Mouse (Mus musculus): ENCODE measurements around the gene Ikzf2.

The Ikzf2 gene

DNA sequence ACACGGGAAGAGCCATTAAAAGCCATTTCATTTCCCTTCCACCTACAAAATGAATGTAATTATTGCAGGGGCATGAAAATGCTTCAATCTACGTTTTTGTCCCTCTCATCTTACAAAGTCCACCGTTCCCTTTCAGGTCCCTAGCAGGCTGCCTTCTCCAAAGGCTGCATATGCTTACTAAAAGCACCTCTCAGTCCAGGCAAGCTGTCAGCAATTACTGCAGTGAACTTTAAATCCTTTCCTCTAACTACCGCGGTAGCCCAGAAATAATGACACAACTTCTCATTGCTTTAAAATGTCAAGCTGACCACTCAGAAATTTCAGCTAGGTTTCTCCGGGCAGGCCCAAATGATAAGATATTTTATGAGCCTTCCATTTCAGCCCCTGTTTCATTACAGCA lies 95.2 kb downstream of the Ikzf2 start:
- no peak for DNase-seq (ENCODE audit: low spot score)

DNA sequence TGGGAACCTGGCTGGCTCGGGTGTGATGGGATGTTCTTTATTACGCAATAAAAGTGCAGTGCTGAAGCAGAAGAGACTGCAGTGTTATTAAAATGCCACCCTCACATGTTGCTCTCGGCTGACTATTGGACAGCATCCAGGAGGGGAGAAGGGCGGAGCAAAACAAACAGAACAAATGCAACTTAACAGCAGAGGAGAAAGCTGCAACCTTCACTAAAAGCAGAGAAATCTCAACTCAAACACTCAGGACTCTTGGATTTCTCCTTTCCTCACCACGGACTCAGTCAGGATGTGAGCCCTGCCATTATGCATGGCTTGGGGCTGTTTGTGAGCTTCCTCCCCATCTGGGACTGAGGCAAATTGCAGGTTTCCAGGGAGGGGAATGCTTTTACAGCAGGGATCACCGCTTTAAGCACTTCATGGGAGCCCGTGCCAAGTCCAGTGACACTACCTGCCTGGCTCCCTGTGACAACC lies 95.7 kb downstream of the Ikzf2 start:
- DNase-seq (ENCODE audit: low spot score): no peak

DNA sequence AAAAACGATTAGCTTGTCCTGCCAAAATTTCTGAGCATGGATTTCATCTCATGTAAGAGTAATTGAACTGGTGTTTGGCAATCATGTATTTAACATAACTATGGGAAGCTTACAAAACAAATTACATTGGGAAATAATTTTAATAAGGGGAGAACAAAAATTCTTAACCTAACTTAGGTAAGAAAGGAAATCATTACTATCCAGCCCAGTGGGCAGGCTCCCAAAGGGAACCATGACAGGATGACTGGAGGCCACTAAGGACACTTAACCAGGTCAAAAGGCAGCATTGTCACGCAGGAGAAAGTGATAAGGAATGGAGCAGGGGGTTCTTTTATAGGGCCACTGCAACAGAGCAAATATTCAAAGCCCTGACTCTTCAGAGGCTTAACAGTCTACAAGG lies 101.5 kb downstream of the Ikzf2 start:
- DNase-seq (ENCODE audit: low spot score): no peak

DNA sequence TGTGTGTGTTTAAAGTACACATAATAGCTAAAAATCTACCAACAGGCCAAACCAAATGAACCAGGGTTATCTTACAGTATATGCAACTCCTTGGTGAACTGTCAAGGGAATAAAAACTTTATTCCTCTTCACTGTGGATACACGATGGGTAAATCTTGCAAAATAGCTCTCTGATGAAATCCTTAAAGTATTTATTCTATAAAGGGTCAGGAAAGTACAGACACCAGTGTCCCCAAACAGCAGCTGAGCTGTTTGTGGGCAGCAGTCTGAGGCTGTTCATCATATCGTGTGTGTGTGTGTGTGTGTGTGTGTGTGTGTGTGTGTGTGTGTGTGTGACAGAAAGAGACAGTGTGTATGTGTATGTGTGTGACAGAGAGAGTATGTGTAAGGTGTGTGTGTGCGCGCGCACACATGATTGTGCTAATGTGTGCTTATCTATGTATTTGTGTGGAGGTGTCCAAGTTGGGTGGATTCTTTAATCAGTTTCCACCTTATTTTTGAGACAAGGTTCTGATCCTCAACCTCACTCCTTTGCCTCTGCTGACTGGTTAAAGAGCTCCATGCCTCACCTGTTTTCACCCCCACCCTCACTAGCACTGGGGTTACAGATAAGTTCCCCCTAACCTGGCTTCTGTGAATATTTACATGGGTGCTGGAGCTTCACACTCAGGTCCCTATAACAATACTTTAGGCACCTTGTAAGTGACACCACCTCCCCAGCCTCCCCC lies 102.9 kb downstream of the Ikzf2 start:
- no peak for DNase-seq (ENCODE audit: low spot score)

DNA sequence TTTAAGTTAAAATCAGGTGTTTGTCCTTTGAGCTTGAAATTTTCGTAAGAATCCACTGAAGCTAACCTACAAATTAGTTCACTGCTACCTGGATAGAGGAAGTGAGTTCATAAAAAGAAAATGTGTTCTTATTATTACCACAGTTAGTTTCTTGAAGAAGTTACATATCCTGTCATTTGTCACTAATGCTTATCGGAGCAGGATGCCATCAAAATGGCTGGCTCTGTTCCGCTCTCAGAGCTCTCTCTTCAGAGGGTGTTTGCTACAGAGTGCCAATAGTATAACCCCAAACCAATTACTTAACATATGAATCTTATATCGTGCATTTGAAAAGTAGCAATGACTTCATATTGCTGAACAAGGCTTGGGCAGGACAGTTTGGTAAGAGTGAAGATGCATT lies 108.1 kb downstream of the Ikzf2 start:
- DNase-seq (ENCODE audit: low spot score): no peak

DNA sequence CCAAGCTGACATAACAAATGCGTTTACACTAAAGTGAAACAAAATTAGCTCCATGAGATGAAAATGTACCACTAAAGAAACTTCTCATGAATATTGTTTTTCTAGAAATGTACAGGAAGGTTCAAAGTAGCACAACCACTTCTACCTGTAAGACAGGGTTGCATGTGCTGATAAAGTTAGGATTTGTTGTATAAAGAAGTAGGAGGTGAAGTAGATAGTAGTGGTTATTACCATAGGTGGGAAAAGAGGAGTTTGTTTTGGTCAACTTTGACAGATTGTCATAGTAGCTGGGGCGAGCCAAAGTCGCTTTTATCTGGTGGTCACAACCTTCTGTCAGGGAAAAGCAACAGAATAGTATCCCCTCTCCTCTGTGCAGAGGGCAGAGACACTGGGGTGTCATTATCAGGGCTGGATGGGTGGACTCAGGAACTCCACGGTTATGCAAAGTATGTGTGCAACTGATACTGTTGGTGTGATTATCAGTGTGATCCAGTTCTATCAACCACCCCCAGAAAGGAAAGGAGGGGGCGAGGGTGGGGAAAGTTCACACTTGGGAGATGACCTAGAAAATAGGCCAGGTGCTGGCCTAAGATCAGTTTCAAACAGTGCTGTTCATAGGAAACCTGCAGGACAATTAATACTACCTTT lies 127.5 kb downstream of the Ikzf2 start:
- no peak for DNase-seq (ENCODE audit: low spot score)

DNA sequence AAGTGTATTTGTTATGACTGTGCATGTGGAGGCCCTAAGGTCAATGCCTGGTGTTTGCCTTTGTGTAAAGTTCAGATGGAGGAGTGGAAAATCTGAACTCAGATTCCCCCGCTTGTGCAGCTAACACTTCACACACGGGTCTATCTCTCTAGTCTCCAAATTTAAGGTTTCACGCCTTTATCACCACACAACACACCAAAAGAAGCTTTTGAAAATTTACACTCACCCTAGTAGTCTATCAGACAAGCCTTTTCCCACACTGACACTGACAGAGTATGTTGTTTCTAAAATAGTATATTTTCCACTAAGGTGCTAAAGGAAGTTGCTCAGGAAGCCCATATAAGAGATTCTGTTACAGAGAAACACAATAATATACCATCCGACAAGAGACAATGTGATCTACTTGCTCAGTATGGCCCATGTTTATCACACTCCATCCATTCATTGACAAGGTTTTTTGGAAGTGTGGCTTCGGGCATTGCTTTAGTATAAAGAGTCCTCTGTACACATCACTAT lies 131.4 kb downstream of the Ikzf2 start:
- no peak for DNase-seq (ENCODE audit: low spot score)

DNA sequence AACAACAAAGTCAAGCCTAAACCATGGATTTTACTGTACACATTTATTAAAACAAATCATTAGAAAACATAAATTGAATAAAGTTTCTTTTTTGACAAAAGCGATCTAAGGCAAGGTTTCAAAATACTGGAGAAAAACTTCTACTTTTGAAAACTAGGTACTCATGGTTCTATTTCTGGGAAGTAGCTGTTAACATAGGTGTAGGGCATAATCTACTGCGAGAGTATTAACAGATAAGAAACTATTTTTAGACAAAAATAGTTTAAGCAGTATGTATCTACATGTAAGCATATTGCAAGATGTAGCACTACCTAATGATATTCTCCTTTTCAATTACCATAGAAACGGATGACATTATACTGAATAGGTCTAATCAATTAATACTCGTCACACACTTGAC lies 137.1 kb downstream of the Ikzf2 start:
- no peak for DNase-seq (ENCODE audit: low spot score)

DNA sequence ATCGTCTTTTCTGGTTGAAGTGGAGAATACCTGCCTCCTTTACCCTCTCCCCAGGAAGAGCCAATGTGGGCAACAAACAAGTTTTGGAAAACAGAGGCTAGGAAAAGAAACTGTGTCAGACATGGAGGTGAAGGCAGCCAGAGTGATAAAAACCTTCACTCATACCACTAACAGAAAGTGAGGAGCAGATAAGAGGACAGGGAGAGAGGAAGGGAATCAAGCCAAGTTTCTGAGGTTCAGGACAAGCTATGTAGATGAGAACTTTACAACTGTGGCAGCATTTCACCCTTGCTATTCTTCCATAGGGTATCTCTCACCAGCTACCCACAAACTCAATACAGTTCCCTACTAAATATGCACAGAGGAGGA lies 141.2 kb downstream of the Ikzf2 start:
- DNase-seq (ENCODE audit: low spot score): no peak

DNA sequence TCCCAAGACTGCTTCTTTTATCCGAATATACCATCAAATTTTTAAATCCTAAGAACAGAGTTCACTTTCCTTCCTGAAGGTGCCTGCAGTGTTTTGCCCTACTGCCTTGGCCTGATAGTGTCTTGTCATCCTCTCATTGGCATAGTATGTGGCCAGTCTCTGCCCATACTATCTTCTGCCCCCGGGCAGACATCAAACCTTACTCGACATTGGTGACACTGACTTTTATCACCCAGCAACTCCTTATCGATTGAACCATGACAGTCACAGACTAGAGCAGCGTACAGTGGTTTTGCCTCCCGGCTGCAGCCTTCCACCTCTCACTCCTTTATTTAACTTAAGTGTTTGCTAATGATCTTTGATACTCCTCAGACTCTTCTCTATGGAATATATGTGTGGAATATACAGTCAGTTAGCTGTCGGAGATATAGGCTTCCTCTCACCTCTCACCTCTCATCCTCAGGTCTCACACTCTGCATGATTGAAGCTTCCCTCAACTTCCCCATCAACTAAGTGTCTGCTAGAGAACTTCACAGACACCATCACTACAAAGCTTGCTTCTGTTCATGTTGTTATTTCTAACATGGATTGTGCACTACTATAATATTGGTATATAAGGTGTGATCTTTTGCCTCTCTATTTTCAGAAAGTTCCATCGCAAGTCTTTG lies 141.7 kb downstream of the Ikzf2 start:
- DNase-seq (ENCODE audit: low spot score): no peak

DNA sequence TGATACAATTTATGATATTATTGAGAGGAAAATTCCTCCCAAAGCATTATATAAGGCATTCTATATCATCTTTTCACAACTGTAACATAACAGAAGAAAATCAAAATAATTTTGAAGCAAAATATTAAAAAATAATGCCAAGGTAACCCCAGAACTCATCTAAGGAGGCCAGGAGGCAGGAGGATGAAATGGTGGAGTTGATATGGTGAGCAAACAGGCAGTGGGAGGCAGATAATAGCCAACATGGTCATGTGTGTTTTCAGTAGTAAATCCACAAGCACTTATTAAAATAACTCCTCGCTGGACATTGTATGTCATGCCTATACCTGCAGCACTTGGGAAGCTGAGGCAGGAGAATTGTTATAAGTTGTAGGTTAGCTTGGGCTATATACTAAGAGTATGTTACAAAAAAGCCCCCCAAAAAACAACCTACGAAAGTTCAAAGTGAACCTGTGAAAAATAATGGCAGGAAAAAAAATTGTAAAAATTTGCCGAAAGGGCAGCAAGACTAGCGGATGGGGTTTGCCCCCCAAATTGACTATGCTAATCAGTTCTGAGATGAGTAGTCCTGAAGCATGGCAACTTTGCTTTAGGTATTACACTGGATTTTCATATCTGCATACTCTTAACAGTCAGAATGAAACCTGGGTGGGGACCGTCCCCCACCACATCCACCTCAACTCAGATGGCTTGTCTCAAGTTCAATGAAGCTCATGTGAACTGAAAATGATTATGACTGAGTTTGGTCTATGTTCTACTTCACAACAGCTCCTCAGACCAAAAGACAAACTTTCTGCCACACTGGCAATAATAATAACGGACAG lies 143.1 kb downstream of the Ikzf2 start:
- DNase-seq (ENCODE audit: low spot score): peak; percentile 42

DNA sequence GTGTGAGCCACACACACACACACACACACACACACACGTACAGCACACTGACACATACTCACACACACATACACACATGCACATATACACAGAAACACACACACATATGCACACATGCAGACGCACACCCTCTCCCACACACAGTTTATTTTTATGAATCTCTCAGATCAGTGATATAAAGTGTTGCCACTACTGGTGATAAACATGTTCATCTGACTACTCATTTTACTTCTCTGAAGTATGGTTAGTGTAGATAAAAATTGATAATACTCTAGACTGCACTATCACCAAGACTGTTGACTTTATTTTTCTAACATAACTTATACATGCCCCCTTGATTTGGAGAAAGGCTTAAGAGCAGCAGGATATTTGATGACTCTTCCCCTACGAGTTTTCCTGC lies 144.5 kb downstream of the Ikzf2 start:
- no peak for DNase-seq (ENCODE audit: low spot score)

DNA sequence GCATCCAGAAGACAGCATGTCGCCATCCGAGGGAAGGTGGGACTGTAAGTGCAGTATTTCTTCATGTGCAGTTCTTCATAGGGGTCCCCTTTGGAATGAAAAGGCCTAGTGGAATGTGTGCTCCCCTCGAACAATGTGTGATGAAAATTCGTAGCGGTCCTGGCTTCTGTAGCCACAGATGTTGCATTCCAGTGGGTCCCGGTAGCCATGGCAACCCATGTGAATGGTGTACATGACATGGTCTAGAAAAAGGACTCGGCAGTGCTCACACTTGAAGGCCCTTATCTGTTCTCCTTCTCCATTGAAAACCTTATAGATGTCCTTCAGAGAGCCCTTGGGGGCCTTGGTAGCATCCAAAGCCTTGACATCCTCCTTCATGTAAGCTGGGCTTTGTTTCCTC lies 148.4 kb downstream of the Ikzf2 start:
- DNase-seq (ENCODE audit: low spot score): no peak

DNA sequence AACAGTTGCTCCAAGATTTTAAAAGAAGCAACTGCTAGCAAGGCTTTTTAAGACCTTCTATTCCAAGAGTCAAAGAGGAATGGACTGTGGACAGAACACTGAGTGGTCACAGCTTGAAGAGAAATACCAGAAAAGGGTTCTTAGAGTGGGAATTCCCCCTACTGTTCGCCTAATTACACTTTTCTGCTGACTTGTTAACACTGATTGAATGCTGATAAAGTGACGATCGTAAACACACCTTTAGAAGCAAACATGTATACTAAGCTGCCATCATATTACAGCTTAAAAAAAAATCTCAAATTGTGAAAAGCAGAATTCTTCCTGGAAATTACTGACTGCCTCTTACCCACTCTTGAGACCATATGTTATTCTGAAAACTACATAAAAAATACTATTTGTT lies 149.4 kb downstream of the Ikzf2 start:
- DNase-seq (ENCODE audit: low spot score): no peak

DNA sequence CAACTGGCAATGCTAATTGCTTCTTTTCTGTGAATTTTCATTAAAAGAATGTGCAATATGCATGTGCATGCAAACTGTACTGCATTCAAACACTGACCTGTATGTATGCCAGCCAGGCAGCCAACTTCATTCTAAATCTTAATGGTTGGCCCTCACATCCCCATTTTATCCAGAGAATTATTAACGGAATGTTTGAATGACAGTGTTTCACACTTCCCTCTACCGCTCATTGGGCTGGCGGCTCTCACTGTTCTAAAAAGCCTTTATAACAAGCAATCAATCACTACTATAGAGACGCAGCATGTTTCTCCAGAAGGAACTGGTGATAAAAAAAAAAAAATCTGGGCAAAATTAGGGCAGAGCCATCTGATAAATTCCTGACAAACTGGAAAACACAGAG lies 151.5 kb downstream of the Ikzf2 start:
- no peak for DNase-seq (ENCODE audit: low spot score)

DNA sequence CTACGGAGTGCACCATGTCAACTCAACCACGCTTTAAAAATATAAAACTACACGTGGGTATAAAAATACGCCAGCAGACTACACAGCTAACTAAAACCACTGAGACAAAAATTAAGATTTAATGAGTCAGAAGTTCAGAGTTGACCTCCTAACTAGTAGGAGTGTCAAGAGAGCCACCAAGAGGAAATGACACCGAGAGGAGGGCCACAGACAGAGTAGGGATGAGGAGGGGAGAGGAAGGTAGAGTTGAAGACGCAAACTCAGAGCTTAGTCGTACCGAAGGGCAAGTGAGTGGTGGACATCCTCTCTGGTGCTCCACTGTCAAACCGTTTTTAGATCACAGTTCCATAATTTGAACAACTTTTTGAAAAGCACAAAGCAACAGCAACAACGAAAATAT lies 154.0 kb downstream of the Ikzf2 start:
- DNase-seq (ENCODE audit: low spot score): no peak

DNA sequence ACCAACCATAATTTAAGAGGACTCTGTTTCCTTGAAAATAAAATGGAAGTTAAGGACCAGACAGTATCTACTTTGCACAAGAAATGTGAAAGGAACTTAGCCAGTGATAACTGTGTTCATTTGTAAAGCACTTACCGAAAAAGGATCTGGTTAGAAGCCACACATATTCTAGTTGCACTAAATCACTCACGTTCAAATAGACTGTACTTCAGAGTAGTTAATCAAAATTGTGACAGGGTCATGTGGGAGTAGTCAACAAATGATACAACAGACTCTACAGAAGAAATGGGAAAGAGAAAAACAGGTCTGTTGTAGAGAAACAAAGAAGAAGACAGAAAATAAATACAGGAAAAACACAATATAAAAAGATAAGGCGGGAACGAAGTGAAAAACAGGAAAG lies 158.3 kb downstream of the Ikzf2 start:
- no peak for DNase-seq (ENCODE audit: low spot score)

DNA sequence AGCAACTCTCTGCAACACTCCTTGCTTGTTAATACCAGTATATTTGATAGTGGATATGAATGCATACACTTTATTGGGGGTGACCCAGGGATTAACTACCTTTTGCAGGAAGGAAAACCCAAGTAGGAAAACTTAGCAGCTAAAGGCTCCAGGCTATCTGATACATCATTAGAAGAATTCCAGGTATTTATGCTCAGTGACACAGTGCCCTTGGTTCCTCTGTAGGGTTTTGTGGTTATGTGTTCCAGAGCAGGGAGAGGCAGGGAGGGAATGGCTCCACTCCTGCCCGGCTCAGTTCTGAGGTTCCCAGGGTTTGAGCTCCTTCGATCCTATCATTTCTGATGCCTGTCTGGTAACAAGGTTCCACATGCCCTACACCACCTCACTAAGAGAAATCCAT lies 165.4 kb downstream of the Ikzf2 start:
- no peak for DNase-seq (ENCODE audit: low spot score)

DNA sequence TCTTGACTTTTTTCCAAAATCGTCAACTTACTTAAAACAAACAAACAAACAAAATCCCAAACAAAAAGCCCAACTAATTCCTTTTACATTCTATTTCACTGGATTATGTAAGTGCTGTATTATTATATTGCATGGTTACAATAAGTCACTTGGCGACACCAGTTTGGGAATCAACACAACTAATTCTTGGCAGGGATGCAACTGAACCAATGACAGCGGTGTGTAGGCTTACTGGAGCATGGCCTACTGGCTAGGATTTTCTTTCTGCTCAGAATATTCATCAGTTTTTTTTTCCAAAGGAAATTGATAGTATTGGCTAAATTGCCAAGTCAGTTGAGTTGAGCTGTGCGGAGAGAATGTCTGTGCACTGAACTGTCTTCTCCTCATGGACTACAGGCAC lies 167.7 kb downstream of the Ikzf2 start:
- DNase-seq (ENCODE audit: low spot score): no peak

DNA sequence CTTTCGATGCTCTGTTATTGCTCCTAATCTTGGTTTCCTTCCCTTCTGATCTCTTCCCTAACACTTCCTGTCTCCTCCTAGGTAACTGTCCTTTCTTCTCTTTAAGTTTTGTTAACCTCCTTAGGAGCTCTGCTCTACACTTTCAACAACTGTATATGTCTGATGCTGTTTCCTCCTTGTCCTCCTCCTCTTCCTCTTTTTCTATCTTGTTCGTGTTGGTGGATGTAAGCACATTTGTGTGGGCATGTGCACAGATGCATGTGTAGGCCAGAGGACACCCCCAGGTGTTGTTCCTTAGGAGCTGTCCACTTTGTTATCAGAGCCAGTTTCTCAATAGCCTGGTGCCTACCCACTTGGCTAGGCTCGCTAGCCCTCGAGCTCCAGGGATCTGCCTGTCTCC lies 169.0 kb downstream of the Ikzf2 start:
- DNase-seq (ENCODE audit: low spot score): no peak

DNA sequence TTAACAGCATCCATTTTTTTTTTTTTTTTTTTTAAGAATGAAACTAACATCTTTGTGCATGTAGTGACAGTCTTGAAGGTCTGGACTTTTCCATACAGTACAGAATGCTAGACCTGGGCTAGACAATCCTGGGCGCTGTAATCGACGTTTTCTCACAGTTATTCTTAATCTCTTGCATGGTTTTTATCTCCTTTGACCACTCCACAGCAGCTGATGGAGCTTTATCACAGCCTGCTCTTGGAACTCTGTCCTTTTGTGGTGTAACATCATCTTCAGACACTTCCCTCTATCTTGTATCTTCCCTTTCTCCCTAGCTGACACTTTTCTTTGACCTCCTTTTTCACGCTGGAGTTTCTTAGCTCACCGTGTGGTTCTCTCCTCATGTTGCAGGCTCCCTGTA lies 170.9 kb downstream of the Ikzf2 start:
- DNase-seq (ENCODE audit: low spot score): no peak

DNA sequence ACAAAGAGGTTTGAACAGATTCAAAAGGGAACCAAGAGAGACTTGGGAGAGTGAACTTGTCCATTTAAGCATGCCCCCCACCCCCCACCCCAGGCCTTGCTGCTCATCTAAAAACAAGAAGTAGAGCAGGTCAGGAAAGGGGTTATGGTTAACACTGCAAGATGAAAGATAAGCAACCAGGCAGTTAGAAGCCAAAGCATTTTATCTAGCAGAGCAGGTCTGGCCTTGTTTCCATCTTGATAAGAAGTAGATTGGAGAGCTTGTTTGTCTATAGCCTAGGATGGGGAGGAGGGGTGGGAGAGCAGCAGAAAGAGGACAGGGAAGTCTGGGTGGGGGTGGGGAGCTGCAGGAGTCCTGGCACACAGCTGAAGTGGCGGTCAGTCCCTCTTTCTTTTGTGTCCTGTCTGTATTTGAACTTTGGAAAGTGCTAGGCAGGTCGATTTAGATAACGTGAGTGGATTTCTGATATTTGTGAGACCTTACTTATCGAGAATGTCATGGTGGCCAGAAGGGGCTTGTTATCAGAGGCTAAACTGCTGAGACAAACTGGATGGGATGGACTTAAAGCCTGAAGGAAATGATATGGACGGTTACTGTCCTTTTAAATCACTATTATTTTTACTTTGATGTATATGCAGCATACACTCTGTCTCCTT lies 173.3 kb downstream of the Ikzf2 start:
- DNase-seq (ENCODE audit: low spot score): no peak

Data from T-cell, adult 2 months (primary cell).